Mouse (Mus musculus): Measurements from ENCODE around the gene Gm21987. TPM values are rescaled to one million over a fixed set of nuclear protein-coding genes. Genes with fewer than 3 reads are reported as not detected.

Gm21987 gene
- polyA plus RNA-seq, 1 experiment from 2014 or later, result not detected

DNA sequence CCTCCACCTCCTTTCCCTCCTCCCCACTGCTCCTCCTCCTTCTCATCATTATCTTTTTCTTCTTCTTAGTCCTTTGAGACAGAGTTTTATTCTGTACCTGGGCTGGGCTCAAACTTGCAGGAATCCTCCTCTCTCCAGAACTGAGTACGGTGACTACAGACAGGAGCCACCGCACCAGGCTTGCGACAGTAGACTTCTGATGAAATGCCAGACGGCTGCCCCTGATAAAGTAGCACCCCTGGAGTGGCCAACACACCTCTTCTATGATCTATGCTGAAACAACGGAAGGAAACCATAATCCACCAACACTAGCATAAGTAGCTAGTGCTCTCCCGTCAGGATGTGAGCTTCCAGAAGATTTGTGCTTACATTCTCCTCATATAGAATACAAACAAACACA is 40.5 kb downstream of the Gm21987 start:
- H3K9ac ChIP-seq (replicated peaks; ENCODE audit: low read length), result no peak overlapping the region
- WGBS, result 88% methylated on average over 6 of the region's 6 CpGs
- ATAC-seq (ENCODE audit: low FRiP score, low TSS enrichment) (no peak), DNase-seq (no peak)
- no peak overlapping the region for H3K4me2 ChIP-seq (ENCODE audit: low read length)
- no peaks in the 10 kb centered on the region for H3K36me3 ChIP-seq (ENCODE audit: control insufficient read depth, insufficient read depth, low read length)
- H3K9me3 ChIP-seq (ENCODE audit: control insufficient read depth, low read length), result no peaks in the 10 kb centered on the region
- H3K27me3 ChIP-seq (ENCODE audit: control insufficient read depth, insufficient read depth, low read length), result no peaks in the 10 kb centered on the region
- H3K4me3 ChIP-seq (replicated peaks; ENCODE audit: low read depth, low read length), result no peak overlapping the region
- no peaks in the 10 kb centered on the region for H3K4me1 ChIP-seq (ENCODE audit: control insufficient read depth, insufficient read depth, low read length)
- no peak overlapping the region for H3K27ac ChIP-seq (replicated peaks; ENCODE audit: low read depth, low read length)

- ATAC-seq (ENCODE audit: low FRiP score, low TSS enrichment) (no peak), DNase-seq (no peak)
- H3K4me1 ChIP-seq (ENCODE audit: control insufficient read depth, insufficient read depth, low read length), result no peaks in the 10 kb centered on the region
- H3K27me3 ChIP-seq (ENCODE audit: control insufficient read depth, insufficient read depth, low read length), result no peaks in the 10 kb centered on the region
- H3K27ac ChIP-seq (replicated peaks; ENCODE audit: low read depth, low read length), result no peak overlapping the region
- 79% methylated on average over 6 of the region's 6 CpGs for WGBS
- no peak overlapping the region for H3K4me2 ChIP-seq (ENCODE audit: low read length)
- no peak overlapping the region for H3K9ac ChIP-seq (replicated peaks; ENCODE audit: low read length)
- H3K36me3 ChIP-seq (ENCODE audit: control insufficient read depth, insufficient read depth, low read length), result no peaks in the 10 kb centered on the region
- H3K9me3 ChIP-seq (ENCODE audit: control insufficient read depth, low read length), result no peaks in the 10 kb centered on the region
- no peak overlapping the region for H3K4me3 ChIP-seq (replicated peaks; ENCODE audit: low read depth, low read length)
These were observed 41.9 kb downstream of the Gm21987 start for GRCm38 (mm10) chr16:38388757-38389156.

GRCm38 (mm10) chr16:38389284-38389893 is 42.5 kb downstream of the Gm21987 start:
- 83% methylated on average over 8 of the region's 8 CpGs for WGBS
- Histone ChIP-seq H3K4me3 (replicated peaks; ENCODE audit: low read depth, low read length) (no peak overlapping the region), H3K27me3 (ENCODE audit: control insufficient read depth, insufficient read depth, low read length) (no peaks in the 10 kb centered on the region), H3K4me2 (ENCODE audit: low read length) (no peak overlapping the region), H3K27ac (replicated peaks; ENCODE audit: low read depth, low read length) (no peak overlapping the region), H3K36me3 (ENCODE audit: control insufficient read depth, insufficient read depth, low read length) (no peaks in the 10 kb centered on the region), H3K9ac (replicated peaks; ENCODE audit: low read length) (no peak overlapping the region), H3K4me1 (ENCODE audit: control insufficient read depth, insufficient read depth, low read length) (no peaks in the 10 kb centered on the region), H3K9me3 (ENCODE audit: control insufficient read depth, low read length) (no peaks in the 10 kb centered on the region)
- DNase-seq (no peak), ATAC-seq (ENCODE audit: low FRiP score, low TSS enrichment) (no peak)

GRCm38 (mm10) chr16:38390322-38390721 is 43.5 kb downstream of the Gm21987 start:
- WGBS, result 88% methylated on average over 7 of the region's 7 CpGs
- no peak for ATAC-seq (ENCODE audit: low FRiP score, low TSS enrichment)
- H3K36me3 ChIP-seq (ENCODE audit: control insufficient read depth, insufficient read depth, low read length), result no peaks in the 10 kb centered on the region
- no peaks in the 10 kb centered on the region for H3K9me3 ChIP-seq (ENCODE audit: control insufficient read depth, low read length)
- H3K4me3 ChIP-seq (replicated peaks; ENCODE audit: low read depth, low read length), result no peak overlapping the region
- H3K4me1 ChIP-seq (ENCODE audit: control insufficient read depth, insufficient read depth, low read length), result no peaks in the 10 kb centered on the region
- no peak overlapping the region for H3K9ac ChIP-seq (replicated peaks; ENCODE audit: low read length)
- no peak for DNase-seq
- no peak overlapping the region for H3K27ac ChIP-seq (replicated peaks; ENCODE audit: low read depth, low read length)
- H3K27me3 ChIP-seq (ENCODE audit: control insufficient read depth, insufficient read depth, low read length), result no peaks in the 10 kb centered on the region
- no peak overlapping the region for H3K4me2 ChIP-seq (ENCODE audit: low read length)

DNA sequence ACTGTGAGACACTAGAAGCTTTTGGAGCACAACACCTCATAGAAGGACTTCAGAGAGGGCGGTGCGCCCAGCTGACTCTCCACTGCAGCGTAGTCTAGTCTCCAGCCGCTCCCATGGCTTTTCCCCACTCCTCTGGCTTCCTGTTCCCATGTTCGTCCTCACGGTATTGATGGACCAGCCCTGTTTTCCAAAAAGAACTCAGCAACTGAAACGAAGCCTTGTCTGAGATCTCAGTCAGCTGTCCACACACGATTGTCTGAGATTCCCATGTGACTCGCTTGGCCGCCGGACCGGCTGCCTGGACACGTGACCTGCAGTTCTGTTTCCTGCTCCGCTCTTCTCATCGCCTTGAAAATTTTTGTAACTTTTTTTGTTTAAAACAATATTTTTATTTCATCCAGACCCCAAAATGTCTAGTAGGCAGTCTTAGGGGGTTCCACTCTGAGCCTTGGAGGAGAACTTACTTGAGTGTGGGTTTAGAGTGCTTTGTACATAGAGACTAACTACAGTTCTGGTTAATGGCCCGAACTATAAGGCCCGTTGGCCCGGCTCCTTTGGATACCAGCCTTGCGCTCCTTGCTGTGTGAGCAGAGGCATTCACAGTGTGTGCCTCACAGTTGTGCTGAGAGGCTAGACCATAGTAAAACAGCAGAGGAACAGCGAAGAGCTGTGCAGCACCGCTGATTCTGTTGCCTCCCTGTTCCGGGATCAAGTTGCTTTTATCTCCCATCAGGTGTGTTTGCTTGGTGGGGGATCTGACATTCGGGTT is 45.5 kb downstream of the Gm21987 start:
- Histone ChIP-seq H3K4me2 (ENCODE audit: low read length) (no peak overlapping the region), H3K36me3 (ENCODE audit: control insufficient read depth, insufficient read depth, low read length) (no peaks in the 10 kb centered on the region), H3K27ac (replicated peaks; ENCODE audit: low read depth, low read length) (no peak overlapping the region), H3K4me1 (ENCODE audit: control insufficient read depth, insufficient read depth, low read length) (no peaks in the 10 kb centered on the region), H3K27me3 (ENCODE audit: control insufficient read depth, insufficient read depth, low read length) (no peaks in the 10 kb centered on the region), H3K4me3 (replicated peaks; ENCODE audit: low read depth, low read length) (no peak overlapping the region), H3K9ac (replicated peaks; ENCODE audit: low read length) (no peak overlapping the region), H3K9me3 (ENCODE audit: control insufficient read depth, low read length) (no peaks in the 10 kb centered on the region)
- DNase-seq (no peak), ATAC-seq (ENCODE audit: low FRiP score, low TSS enrichment) (no peak)
- WGBS, result 85% methylated on average over 23 of the region's 23 CpGs

DNA sequence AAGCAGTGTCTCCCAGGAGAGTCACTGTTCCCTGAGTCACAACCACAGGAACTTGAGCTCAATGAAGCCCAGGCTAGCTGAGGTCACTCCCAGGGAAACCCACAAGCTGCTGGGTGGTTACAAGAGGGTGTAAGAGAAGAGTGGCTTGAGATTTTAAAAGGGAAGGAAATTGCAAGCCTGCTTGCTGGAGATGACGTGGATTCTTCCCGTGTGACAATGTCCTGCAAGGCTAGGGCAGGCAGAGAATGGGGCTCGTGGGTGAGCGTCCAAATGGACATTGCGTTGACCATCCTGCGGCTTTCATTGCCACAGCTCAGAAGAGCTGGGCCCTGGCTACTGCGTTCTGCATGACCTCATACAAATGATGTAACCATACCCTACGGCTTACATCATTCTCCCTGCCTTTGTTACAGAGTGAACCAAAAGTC is 47.4 kb downstream of the Gm21987 start:
- Histone ChIP-seq H3K9ac (replicated peaks; ENCODE audit: low read length) (no peak overlapping the region), H3K4me3 (replicated peaks; ENCODE audit: low read depth, low read length) (no peak overlapping the region), H3K27me3 (ENCODE audit: control insufficient read depth, insufficient read depth, low read length) (no peaks in the 10 kb centered on the region), H3K9me3 (ENCODE audit: control insufficient read depth, low read length) (no peaks in the 10 kb centered on the region), H3K4me2 (ENCODE audit: low read length) (no peak overlapping the region), H3K27ac (replicated peaks; ENCODE audit: low read depth, low read length) (no peak overlapping the region), H3K4me1 (ENCODE audit: control insufficient read depth, insufficient read depth, low read length) (peaks cover 1% of the 10 kb centered on the region), H3K36me3 (ENCODE audit: control insufficient read depth, insufficient read depth, low read length) (no peaks in the 10 kb centered on the region)
- WGBS, result 88% methylated on average over 8 of the region's 8 CpGs
- DNase-seq, result no peak
- ATAC-seq (ENCODE audit: low FRiP score, low TSS enrichment), result no peak

- no peak overlapping the region for H3K27ac ChIP-seq (replicated peaks; ENCODE audit: low read depth, low read length)
- no peaks in the 10 kb centered on the region for H3K36me3 ChIP-seq (ENCODE audit: control insufficient read depth, insufficient read depth, low read length)
- ATAC-seq (ENCODE audit: low FRiP score, low TSS enrichment) (no peak), DNase-seq (no peak)
- H3K4me3 ChIP-seq (replicated peaks; ENCODE audit: low read depth, low read length), result no peak overlapping the region
- no peak overlapping the region for H3K4me2 ChIP-seq (ENCODE audit: low read length)
- 76% methylated on average over 6 of the region's 6 CpGs for WGBS
- H3K9ac ChIP-seq (replicated peaks; ENCODE audit: low read length), result no peak overlapping the region
- no peaks in the 10 kb centered on the region for H3K9me3 ChIP-seq (ENCODE audit: control insufficient read depth, low read length)
- no peaks in the 10 kb centered on the region for H3K27me3 ChIP-seq (ENCODE audit: control insufficient read depth, insufficient read depth, low read length)
- H3K4me1 ChIP-seq (ENCODE audit: control insufficient read depth, insufficient read depth, low read length), result peaks cover 8% of the 10 kb centered on the region
These were observed 48.4 kb downstream of the Gm21987 start for GRCm38 (mm10) chr16:38395060-38395730.

DNA sequence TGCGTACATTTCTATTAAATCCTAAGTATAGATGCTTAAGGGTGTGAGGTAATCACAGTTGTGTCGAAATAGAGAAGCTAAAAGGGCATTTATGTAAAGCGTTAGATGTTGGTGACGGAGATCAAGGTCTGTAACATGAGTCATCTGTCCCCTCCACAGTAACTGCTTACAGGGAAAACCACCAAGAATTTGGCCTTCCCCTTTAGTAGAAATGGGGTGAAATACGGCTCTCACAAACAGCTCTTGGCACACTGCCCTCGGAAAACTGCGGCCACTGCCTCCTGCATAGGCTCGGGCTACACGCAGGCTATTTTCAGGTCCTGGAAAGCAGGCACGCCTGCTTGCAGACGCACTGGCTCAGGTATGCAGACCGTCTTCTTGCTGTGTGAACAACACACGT is 49.3 kb downstream of the Gm21987 start:
- Histone ChIP-seq H3K36me3 (ENCODE audit: control insufficient read depth, insufficient read depth, low read length) (no peaks in the 10 kb centered on the region), H3K27ac (replicated peaks; ENCODE audit: low read depth, low read length) (no peak overlapping the region), H3K9ac (replicated peaks; ENCODE audit: low read length) (no peak overlapping the region), H3K9me3 (ENCODE audit: control insufficient read depth, low read length) (no peaks in the 10 kb centered on the region), H3K4me1 (ENCODE audit: control insufficient read depth, insufficient read depth, low read length) (peaks cover 8% of the 10 kb centered on the region), H3K4me2 (ENCODE audit: low read length) (no peak overlapping the region), H3K4me3 (replicated peaks; ENCODE audit: low read depth, low read length) (no peak overlapping the region), H3K27me3 (ENCODE audit: control insufficient read depth, insufficient read depth, low read length) (no peaks in the 10 kb centered on the region)
- ATAC-seq (ENCODE audit: low FRiP score, low TSS enrichment), result no peak
- 88% methylated on average over 13 of the region's 13 CpGs for WGBS
- DNase-seq, result no peak

Measured in midbrain, embryonic 14.5 days (tissue).